Mouse (Mus musculus): ENCODE measurements around the gene Ywhab.

DNA sequence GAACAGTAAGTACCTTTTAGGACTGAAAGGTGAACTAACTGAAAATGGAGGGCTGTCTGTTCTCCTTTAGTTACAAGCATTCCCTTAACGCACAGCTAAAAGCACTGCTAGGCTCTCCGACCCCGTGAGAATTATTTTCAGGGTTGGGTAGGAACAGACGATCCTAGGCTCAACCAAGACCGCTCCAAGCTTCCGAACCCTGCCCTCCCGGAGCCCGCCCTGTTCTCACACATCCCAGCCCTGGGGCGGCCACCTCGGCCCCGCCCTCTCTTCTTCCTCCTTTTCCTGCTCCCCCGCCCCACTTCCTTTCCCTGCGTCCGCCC, at the start of gene Ywhab:
- TF ChIP-seq CTCF (IDR thresholded peaks at IDR 0.05; ENCODE audit: extremely low read depth, insufficient read depth, insufficient read length, insufficient replicate concordance) (no peak), POLR2A (IDR thresholded peaks at IDR 0.05; ENCODE audit: low read depth, low read length) (no peak)
